Mouse (Mus musculus): ENCODE data around the gene Alox5ap. TPM values are rescaled to one million over a fixed set of nuclear protein-coding genes. Genes with fewer than 3 reads are reported as not detected.

The Alox5ap gene
- 46.0 and 76.3 TPM in 2 replicates for polyA plus RNA-seq (2012; rRNA removed; ENCODE audit: low replicate concordance)

GRCm38 (mm10) chr5:149264405-149264804 is at the start of gene Alox5ap:
Gene Alox5ap, plus strand, starts transcription at chr5:149264767.

Other genes with a start within 250 kb of the Alox5ap start
- 7.1 and 14.3 TPM in 2 replicates for gene Uspl1, start 80.4 kb upstream of the Alox5ap start, polyA plus RNA-seq (2012; rRNA removed; ENCODE audit: low replicate concordance)
- 14.7 and 23.8 TPM in 2 replicates for gene Hmgb1, start 80.3 kb upstream of the Alox5ap start, polyA plus RNA-seq (2012; rRNA removed; ENCODE audit: low replicate concordance)
- 20.3 and 24.1 TPM in 2 replicates for gene Medag, start 147.0 kb downstream of the Alox5ap start, polyA plus RNA-seq (2012; rRNA removed; ENCODE audit: low replicate concordance)
- gene Tex26, start 174.9 kb downstream of the Alox5ap start, polyA plus RNA-seq (2012; rRNA removed; ENCODE audit: low replicate concordance): not detected in 2 replicates

Data from mammary gland, adult 2 months (tissue).